ENCODE assay signal across 9 mouse cellular contexts in genomic region chr2:18952102-18952673, GRCm38 (mm10). TPM values are rescaled to one million over a fixed set of nuclear protein-coding genes. Genes with fewer than 3 reads are reported as not detected.
A peak's percentile ranks its signal among the peaks of the same experiment; 100 is the strongest.
DNase-seq lines count a peak whose midpoint lies in the region; ATAC-seq and TF ChIP-seq lines count a peak whose summit lies in the region.
"Had no signal": no experiment of that assay in that cellular context is flagged by ENCODE, and none has a peak within 500 bp of the region (broad histone marks: within the 10 kb centered on the region; RNA-seq: fewer than 3 reads in every experiment).

No protein-coding gene starts in this region.

- TF ChIP-seq POLR2A in bone marrow macrophage, adult 2 months (IDR thresholded peaks at IDR 0.05; ENCODE audit: borderline replicate concordance, low read depth, low read length): no peak
- no peak for TF ChIP-seq POLR2A in heart, adult 2 months (IDR thresholded peaks at IDR 0.05; ENCODE audit: insufficient read depth, low read depth, low read length)

- DNase-seq in intestine, embryonic 14.5 days (ENCODE audit: low spot score): peak; percentile 42
- DNase-seq in limb, embryonic 10.5 days (ENCODE audit: low spot score): no peak
- peak; percentile 20 for DNase-seq in right cerebral cortex, postnatal 4 days
- DNase-seq in heart, adult 2 months: no peak
- DNase-seq in ovary, postnatal 14 days (ENCODE audit: low spot score): no peak

- no peak for TF ChIP-seq EP300 in heart, adult 2 months (IDR thresholded peaks at IDR 0.05; ENCODE audit: insufficient read depth, low read depth, low read length)

- H3K27ac ChIP-seq in intestine, embryonic 14.5 days (ENCODE audit: low read depth): no peak overlapping the region
- no peak overlapping the region for H3K27ac ChIP-seq in intestine, embryonic 16.5 days (ENCODE audit: low read length)
- peak overlapping the region; percentile 61 for H3K27ac ChIP-seq in bone marrow macrophage, adult 2 months (ENCODE audit: insufficient read depth, low read depth, low read length)
- peak overlapping the region; percentile 9; the same call in 1 of the 2 replicates for H3K27ac ChIP-seq in limb, embryonic 10.5 days
- no peak overlapping the region for H3K27ac ChIP-seq in heart, adult 2 months

- no peak overlapping the region for H3K4me3 ChIP-seq in intestine, embryonic 14.5 days (ENCODE audit: low read depth, low read length)
- no peak overlapping the region for H3K4me3 ChIP-seq in intestine, embryonic 16.5 days (ENCODE audit: low read length)
- peak overlapping the region; percentile 45 for H3K4me3 ChIP-seq in bone marrow macrophage, adult 2 months (ENCODE audit: insufficient read depth, low read length)
- H3K4me3 ChIP-seq in limb, embryonic 10.5 days: no peak overlapping the region
- no peak overlapping the region for H3K4me3 ChIP-seq in heart, adult 2 months

- H3K4me1 ChIP-seq in intestine, embryonic 14.5 days (replicated peaks; ENCODE audit: control insufficient read depth, insufficient read depth, low read length): peaks cover 15% of the 10 kb centered on the region; the same call in 1 of the 2 replicates
- peaks cover 10% of the 10 kb centered on the region for H3K4me1 ChIP-seq in intestine, embryonic 16.5 days (ENCODE audit: control insufficient read depth, insufficient read depth, low read length)
- H3K4me1 ChIP-seq in bone marrow macrophage, adult 2 months (ENCODE audit: control insufficient read depth, insufficient read depth, low read length): peaks cover 52% of the 10 kb centered on the region
- H3K4me1 ChIP-seq in limb, embryonic 10.5 days: peaks cover 59% of the 10 kb centered on the region
- H3K4me1 ChIP-seq in heart, adult 2 months (ENCODE audit: control insufficient read depth, insufficient read depth, low read length): peaks cover 10% of the 10 kb centered on the region

- no peaks in the 10 kb centered on the region for H3K27me3 ChIP-seq in intestine, embryonic 14.5 days (replicated peaks; ENCODE audit: control insufficient read depth, insufficient read depth, low read length)
- H3K27me3 ChIP-seq in intestine, embryonic 16.5 days (replicated peaks; ENCODE audit: control insufficient read depth, insufficient read depth, low read length): no peaks in the 10 kb centered on the region
- no peaks in the 10 kb centered on the region for H3K27me3 ChIP-seq in limb, embryonic 10.5 days (ENCODE audit: low read depth, poor library complexity, severe bottlenecking)
- no peaks in the 10 kb centered on the region for H3K27me3 ChIP-seq in heart, adult 2 months (ENCODE audit: control insufficient read depth, insufficient read depth, low read length)
- H3K27me3 ChIP-seq: Patski had no signal

- ATAC-seq in intestine, embryonic 14.5 days (replicated peaks; ENCODE audit: low FRiP score, low TSS enrichment, low read depth): no peak
- ATAC-seq in intestine, embryonic 16.5 days: no peak
- ATAC-seq in monocyte, adult 5-6 weeks (replicated peaks; ENCODE audit: insufficient number of reproducible peaks, low FRiP score, low TSS enrichment, poor library complexity, severe bottlenecking): no peak
- ATAC-seq: Patski had no signal

- H3K4me2 ChIP-seq in intestine, embryonic 14.5 days (ENCODE audit: low read length): no peak overlapping the region
- H3K4me2 ChIP-seq in intestine, embryonic 16.5 days (ENCODE audit: low read depth, low read length): no peak overlapping the region

- no peaks in the 10 kb centered on the region for H3K36me3 ChIP-seq in intestine, embryonic 14.5 days (ENCODE audit: control insufficient read depth, insufficient read depth, low read length)
- no peaks in the 10 kb centered on the region for H3K36me3 ChIP-seq in intestine, embryonic 16.5 days (ENCODE audit: control insufficient read depth, insufficient read depth, low read length)
- no peaks in the 10 kb centered on the region for H3K36me3 ChIP-seq in limb, embryonic 10.5 days
- H3K36me3 ChIP-seq in heart, adult 2 months (ENCODE audit: control insufficient read depth, insufficient read depth, low read length): peaks cover 6% of the 10 kb centered on the region; the same call in 1 of the 2 replicates

- no peaks in the 10 kb centered on the region for H3K9me3 ChIP-seq in intestine, embryonic 14.5 days (ENCODE audit: control insufficient read depth, low read length)
- H3K9me3 ChIP-seq in intestine, embryonic 16.5 days (ENCODE audit: control insufficient read depth, low read length): no peaks in the 10 kb centered on the region
- no peaks in the 10 kb centered on the region for H3K9me3 ChIP-seq in limb, embryonic 10.5 days (replicated peaks)

- H3K9ac ChIP-seq in intestine, embryonic 14.5 days (ENCODE audit: low read length): no peak overlapping the region
- H3K9ac ChIP-seq in intestine, embryonic 16.5 days (ENCODE audit: low read depth, low read length): no peak overlapping the region; the same call in 1 of the 2 replicates
- H3K9ac ChIP-seq in heart, adult 2 months (ENCODE audit: low read depth, low read length): no peak overlapping the region

- WGBS in intestine, embryonic 14.5 days: 18% methylated on average over 7 of the region's 7 CpGs
- WGBS in intestine, embryonic 16.5 days: 31% methylated on average over 7 of the region's 7 CpGs
- WGBS in limb, embryonic 10.5 days: 48% methylated on average over 7 of the region's 7 CpGs
- WGBS in heart, adult 2 months: 33% methylated on average over 7 of the region's 7 CpGs

- TF ChIP-seq CTCF in bone marrow macrophage, adult 2 months (IDR thresholded peaks at IDR 0.05; ENCODE audit: low read depth, low read length): no peak
- no peak for TF ChIP-seq CTCF in heart, adult 2 months (IDR thresholded peaks at IDR 0.05)

- H3K79me2 ChIP-seq in heart, adult 2 months (replicated peaks; ENCODE audit: control insufficient read depth, insufficient read depth, low read length): no peaks in the 10 kb centered on the region; the same call in 1 of the 2 replicates

- intact Hi-C loops in heart, adult 2 months (cut with DNase I): no loop called here

RNA-seq across cellular contexts. Expression of gene Pip4k2a, which starts 45.7 kb away (rescaled TPM):
- polyA plus RNA-seq in intestine, embryonic 14.5 days (2014; fragmentation: Nextera tagmentation; extraction: Ambion mirVana): 10.1 and 10.3 TPM in 2 replicates
- 7.6 and 8.4 TPM in 2 replicates for polyA plus RNA-seq in intestine, embryonic 16.5 days (2015; fragmentation: Nextera tagmentation; extraction: Ambion mirVana)
- 165 and 187 TPM in 2 replicates for polyA plus RNA-seq in bone marrow macrophage, adult 2 months (2012; ENCODE audit: insufficient read depth, insufficient read length, missing spikeins)
- 5.6 and 6.7 TPM in 2 replicates for polyA plus RNA-seq in limb, embryonic 10.5 days (2016; fragmentation: Nextera tagmentation; extraction: Ambion mirVana)
- 117 to 157 TPM (median 133 TPM) in 3 replicates for total RNA-seq in monocyte, adult 5-6 weeks (2017)
- total RNA-seq in heart, adult 2 months (2021): 1 to 10 TPM; 6.5 to 7.6 TPM
- polyA plus RNA-seq in heart, adult 2 months (2012; rRNA removed): 4.3 and 6.3 TPM in 2 replicates

RNA-seq across cellular contexts. Expression of gene 4930426L09Rik, which starts 46.0 kb away (rescaled TPM):
- polyA plus RNA-seq in intestine, embryonic 14.5 days (2014; fragmentation: Nextera tagmentation; extraction: Ambion mirVana): 0.37 and 0.40 TPM in 2 replicates
- polyA plus RNA-seq in intestine, embryonic 16.5 days (2015; fragmentation: Nextera tagmentation; extraction: Ambion mirVana): 0.15 and 0.27 TPM in 2 replicates
- polyA plus RNA-seq in bone marrow macrophage, adult 2 months (2012; ENCODE audit: insufficient read depth, insufficient read length, missing spikeins): 1.8 and 2.0 TPM in 2 replicates
- polyA plus RNA-seq in limb, embryonic 10.5 days (2016; fragmentation: Nextera tagmentation; extraction: Ambion mirVana): 0.20 and 0.25 TPM in 2 replicates
- total RNA-seq in monocyte, adult 5-6 weeks (2017): 1.7 to 2.6 TPM (median 2.0 TPM) in 3 replicates
- not detected for total RNA-seq in heart, adult 2 months (2021)
- 0.18 and 0.32 TPM in 2 replicates for polyA plus RNA-seq in heart, adult 2 months (2012; rRNA removed)

Comparison
In these comparisons a context has a peak if more than half of its experiments do, and no peak if none do; other contexts are left out.
1. DNase-seq: peak in intestine, embryonic 14.5 days (single experiment) and right cerebral cortex, postnatal 4 days (single experiment); none in limb, embryonic 10.5 days (single experiment), heart, adult 2 months (0 of 2) and ovary, postnatal 14 days (single experiment).
2. H3K27ac ChIP-seq: peak in bone marrow macrophage, adult 2 months (single experiment) and limb, embryonic 10.5 days (single experiment); none in intestine, embryonic 14.5 days (single experiment), intestine, embryonic 16.5 days (single experiment) and heart, adult 2 months (single experiment).
3. RNA of gene Pip4k2a, which starts 45.7 kb away (polyA plus RNA-seq): 165 to 187 TPM in bone marrow macrophage, adult 2 months; 10.1 to 10.3 TPM in intestine, embryonic 14.5 days, 7.6 to 8.4 TPM in intestine, embryonic 16.5 days, 5.6 to 6.7 TPM in limb, embryonic 10.5 days and 4.3 to 6.3 TPM in heart, adult 2 months; every median in the first group is over 10 times any median in the second.